Mouse (Mus musculus): Measurements from ENCODE around the gene Gm26992. TPM values are rescaled to one million over a fixed set of nuclear protein-coding genes. Genes with fewer than 3 reads are reported as not detected.
A peak's percentile ranks its signal among the peaks of the same experiment; 100 is the strongest.

Gene Gm26992
- polyA plus RNA-seq, 1 experiment from 2014 or later, result not detected

DNA sequence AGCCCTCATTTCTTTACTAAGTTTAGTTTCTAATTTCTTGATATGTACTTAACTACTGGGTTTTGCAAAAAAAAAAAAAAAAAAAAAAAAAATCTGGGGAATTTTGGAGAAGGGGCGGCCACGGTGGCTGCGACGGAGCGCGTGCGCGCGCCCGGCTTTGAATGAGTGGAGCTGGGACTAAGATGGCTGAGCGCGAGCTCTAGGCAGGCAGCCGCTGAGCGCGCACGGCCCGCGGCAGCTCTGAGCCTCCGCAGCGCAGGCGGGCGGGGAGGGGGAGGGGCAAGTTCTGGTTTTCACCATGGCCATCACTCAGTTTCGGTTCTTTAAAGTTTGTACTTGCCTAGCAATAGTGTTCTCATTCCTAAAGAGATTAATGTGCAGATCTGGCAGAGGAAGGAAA is 107.4 kb downstream of the Gm26992 start:
- H3K36me3 ChIP-seq, result no peaks in the 10 kb centered on the region
- 0 out of 2 replicates have a peak overlapping the region, but pooled peaks have one; percentile 34 for H3K27ac ChIP-seq (replicated peaks)
- no peaks in the 10 kb centered on the region for H3K9me3 ChIP-seq
- no peaks in the 10 kb centered on the region for H3K27me3 ChIP-seq
- peak overlapping the region; percentile 29 for H3K4me3 ChIP-seq
- H3K4me2 ChIP-seq, result peak overlapping the region; percentile 51
- under 1% methylated on average over 23 of the region's 23 CpGs for WGBS
- ATAC-seq (ENCODE audit: low FRiP score, low read depth), result peak; percentile 69; the same call in 1 of the 2 replicates
- H3K9ac ChIP-seq, result no peak overlapping the region
- peaks cover 15% of the 10 kb centered on the region for H3K4me1 ChIP-seq (replicated peaks)

Other genes with a start within 250 kb of the Gm26992 start
- gene Nap1l2, start 235.4 kb upstream of the Gm26992 start, polyA plus RNA-seq (2015; fragmentation: Nextera tagmentation; extraction: Ambion mirVana), result 96.1 and 97.5 TPM in 2 replicates
- gene Cdx4, start 100.6 kb upstream of the Gm26992 start, polyA plus RNA-seq (2015; fragmentation: Nextera tagmentation; extraction: Ambion mirVana), result not detected in 2 replicates
- 6.7 and 7.0 TPM in 2 replicates for gene Chic1, start 65.5 kb upstream of the Gm26992 start, polyA plus RNA-seq (2015; fragmentation: Nextera tagmentation; extraction: Ambion mirVana)
- gene Tsx, start 7.5 kb upstream of the Gm26992 start, polyA plus RNA-seq (2015; fragmentation: Nextera tagmentation; extraction: Ambion mirVana), result 0.26 and 0.34 TPM in 2 replicates
- not detected in 2 replicates for gene Zcchc13, start 208.6 kb downstream of the Gm26992 start, polyA plus RNA-seq (2015; fragmentation: Nextera tagmentation; extraction: Ambion mirVana)